Mouse (Mus musculus) adrenal gland, postnatal 4 days (tissue): ENCODE results near the gene Wasf3. TPM values are rescaled to one million over a fixed set of nuclear protein-coding genes. Genes with fewer than 3 reads are reported as not detected.

Experiments
- DNase-seq, 2 experiments: peaks; one replicate each; pipeline ENCODE4 v3.0.0; 2021 to 2022; ENCODE audit warnings: low spot score in 2 of 2, mixed read lengths in 2 of 2
- long read RNA-seq, 2 experiments: library from polyadenylated mRNA; stranded (forward); transcript quantifications; one replicate each; pipeline ENCODE4 v2.0.0; 2021
- total RNA-seq, 2 experiments: library from RNA; stranded (reverse); gene quantifications; 2 replicates each; pipeline ENCODE4 v1.2.3; 2021

Gene Wasf3
- 10 to 100 TPM; 21.5 TPM for total RNA-seq
- long read RNA-seq, experiment 1, partial matches to known transcripts = 0 of 4 reads
- long read RNA-seq, experiment 1, other reads (novel, unspliced or antisense) = 4 of 4 reads
- long read RNA-seq, experiment 2, partial matches to known transcripts = 0 of 6 reads
- long read RNA-seq, experiment 2, other reads (novel, unspliced or antisense) = 6 of 6 reads

DNA sequence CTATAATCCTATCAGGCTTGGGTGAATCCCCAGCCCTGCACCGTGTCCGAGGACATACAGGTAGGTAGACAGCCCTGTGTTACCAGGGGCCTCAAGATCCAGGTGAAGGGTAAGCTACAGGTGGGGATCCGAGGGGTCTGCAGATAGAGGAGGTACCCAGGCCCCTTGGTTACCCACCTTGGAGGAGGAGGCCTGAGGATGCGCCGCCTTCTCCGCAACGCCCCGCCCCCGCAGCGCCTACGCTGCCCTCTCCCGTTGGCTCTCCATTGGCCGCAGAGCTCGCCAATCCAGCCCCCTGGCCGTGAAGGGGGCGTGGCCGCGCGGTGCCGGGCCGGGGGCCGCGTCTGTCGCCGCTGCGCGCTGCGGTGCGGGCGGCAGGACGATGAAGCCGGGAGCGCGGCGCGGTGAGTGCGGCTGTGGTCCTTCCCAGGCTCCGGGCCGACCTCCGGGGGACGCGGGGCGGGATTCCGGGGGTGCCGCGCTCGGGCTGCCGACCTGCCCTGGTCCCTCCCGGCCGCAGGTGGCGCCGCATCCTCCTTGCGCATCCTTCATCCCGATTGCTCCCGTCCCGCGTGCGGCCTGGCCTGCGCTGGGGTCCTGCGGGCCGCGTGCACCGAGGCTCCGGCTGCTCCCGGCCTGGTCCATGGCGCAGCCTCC is at the start of gene Wasf3:
Gene Wasf3, plus strand, starts transcription at position 51 of the 657 bp plus-strand sequence.
- peak; percentile 54 to 57 for DNase-seq

- no peak for DNase-seq
These were observed 46.7 kb upstream of the Wasf3 start for GRCm38 (mm10) chr5:146338064-146338463.

DNA sequence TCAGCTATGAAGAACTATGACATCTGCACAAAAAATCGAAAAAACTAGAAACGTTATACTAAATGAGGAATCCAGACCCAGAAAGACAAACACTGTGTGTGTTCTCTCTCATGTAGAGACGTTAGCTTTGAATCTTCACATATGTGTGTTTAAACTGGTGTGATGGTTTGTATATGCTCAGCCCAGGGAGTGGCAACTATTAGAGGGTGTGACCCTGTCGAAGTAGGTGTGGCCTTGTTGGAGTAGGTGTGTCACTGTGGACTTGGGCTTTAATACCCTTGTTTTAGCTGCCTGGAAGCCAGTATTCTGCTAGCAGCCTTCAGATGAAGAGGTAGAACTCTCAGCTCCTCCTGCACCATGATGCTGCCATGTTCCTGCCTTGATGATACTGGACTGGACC is 44.7 kb upstream of the Wasf3 start:
- DNase-seq = no peak

- DNase-seq = no peak
These were observed 39.7 kb upstream of the Wasf3 start for GRCm38 (mm10) chr5:146344911-146345686.

DNA sequence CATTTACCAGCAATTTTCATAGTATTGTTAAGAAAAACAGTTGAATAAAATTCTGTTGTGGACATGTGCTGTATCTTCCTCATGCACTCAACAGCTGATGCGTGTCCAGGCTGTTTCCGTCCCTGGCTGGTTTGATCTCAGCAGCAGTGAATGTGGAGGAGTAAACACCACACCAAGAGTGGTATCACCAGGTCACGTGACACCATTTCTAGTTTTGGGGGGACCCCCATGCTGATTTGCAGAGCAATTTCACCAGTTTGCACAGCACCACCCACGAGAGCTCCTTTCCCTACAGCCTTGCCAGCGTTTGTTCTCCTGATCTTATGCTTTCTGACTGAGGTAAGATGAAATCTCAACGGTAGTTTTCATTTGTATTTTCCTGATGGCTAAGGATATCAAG is 37.7 kb upstream of the Wasf3 start:
- no peak for DNase-seq

- no peak for DNase-seq
These were observed 35.6 kb upstream of the Wasf3 start for GRCm38 (mm10) chr5:146349183-146349582.

DNA sequence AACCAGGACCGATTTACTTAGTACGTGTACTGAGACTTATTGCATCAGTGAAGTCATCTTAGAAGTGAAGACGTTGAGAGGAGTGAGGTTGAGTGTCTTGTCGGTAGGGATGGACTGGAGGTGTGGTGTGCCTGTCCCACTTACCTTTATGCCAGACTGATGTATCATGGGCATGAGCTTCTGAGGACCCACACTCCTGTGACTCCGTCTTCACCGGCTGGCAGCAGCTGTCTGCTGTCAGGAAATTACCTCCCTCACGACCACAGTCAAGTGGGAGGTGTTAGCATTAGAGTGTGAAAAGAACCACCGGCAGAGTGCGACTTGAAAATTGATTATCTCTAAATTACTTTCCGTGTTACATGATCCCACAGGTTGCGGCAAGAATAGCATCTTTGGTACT is 34.0 kb upstream of the Wasf3 start:
- no peak for DNase-seq

DNA sequence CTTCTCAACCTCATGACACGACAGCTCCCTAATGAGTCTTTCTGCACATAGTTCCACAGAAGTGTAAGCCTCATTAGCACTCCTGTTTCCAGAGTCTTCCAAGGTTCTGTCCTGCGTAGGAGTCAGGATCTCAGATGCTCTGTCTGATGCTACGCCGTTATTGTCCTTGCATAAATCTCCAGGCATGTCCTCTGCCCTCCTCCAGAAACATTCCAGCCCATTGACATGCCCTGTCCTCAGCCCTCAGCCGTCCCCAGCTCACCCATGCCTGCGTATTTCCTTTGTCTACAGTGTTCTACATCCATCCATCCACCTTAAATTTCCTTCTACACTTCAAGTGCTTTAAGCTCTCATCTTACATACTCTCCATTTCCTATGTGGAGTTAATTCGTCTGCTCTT is 32.8 kb upstream of the Wasf3 start:
- no peak for DNase-seq

- DNase-seq = no peak
These were observed 24.4 kb upstream of the Wasf3 start for GRCm38 (mm10) chr5:146360386-146360785.

- DNase-seq = no peak
These were observed 22.1 kb upstream of the Wasf3 start for GRCm38 (mm10) chr5:146362711-146363110.

- no peak for DNase-seq
These were observed 16.4 kb upstream of the Wasf3 start for GRCm38 (mm10) chr5:146368356-146368755.

DNA sequence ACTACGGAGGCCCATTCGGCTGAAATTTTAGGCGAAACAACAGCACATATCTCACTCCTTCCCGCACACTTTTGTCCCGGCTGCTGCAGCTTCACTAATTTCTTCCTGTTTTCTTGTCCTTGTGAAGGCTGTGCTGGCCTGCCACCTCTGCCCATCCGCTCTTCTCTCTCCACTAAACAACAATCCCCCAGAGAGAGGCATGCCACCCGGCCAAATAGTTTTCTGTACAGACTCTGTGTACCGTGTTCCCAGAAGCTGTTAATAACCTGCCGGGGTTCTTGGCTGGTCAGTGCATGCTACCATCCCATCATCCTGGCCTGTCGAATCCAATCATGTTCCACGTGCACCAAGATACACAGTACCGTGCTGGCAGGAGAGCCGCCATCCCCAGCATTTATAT is 15.8 kb upstream of the Wasf3 start:
- no peak for DNase-seq

- no peak for DNase-seq
These were observed 14.0 kb upstream of the Wasf3 start for GRCm38 (mm10) chr5:146370794-146371193.

- DNase-seq = no peak
These were observed 11.5 kb upstream of the Wasf3 start for GRCm38 (mm10) chr5:146373238-146373637.

- DNase-seq = no peak
These were observed 8.2 kb upstream of the Wasf3 start for GRCm38 (mm10) chr5:146376601-146377000.

DNA sequence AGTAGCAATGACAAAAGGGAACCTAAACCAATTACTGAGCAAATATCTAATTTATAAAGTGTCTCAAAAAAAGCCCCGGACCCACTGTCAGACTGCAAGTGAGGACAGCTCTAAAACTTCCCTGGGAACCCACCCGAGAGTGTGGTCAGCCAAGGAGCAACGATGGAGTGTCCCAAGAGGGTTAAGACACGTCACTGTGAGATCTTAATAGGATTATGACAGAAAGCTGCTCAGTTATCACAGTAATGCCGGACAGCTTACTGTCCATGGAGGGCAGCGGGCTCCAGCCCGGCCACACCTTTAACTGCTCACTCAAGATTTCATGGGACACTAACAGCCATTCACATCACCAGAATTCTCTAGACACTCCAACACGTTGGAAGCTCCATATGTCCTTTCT is 4.7 kb upstream of the Wasf3 start:
- DNase-seq = no peak

DNA sequence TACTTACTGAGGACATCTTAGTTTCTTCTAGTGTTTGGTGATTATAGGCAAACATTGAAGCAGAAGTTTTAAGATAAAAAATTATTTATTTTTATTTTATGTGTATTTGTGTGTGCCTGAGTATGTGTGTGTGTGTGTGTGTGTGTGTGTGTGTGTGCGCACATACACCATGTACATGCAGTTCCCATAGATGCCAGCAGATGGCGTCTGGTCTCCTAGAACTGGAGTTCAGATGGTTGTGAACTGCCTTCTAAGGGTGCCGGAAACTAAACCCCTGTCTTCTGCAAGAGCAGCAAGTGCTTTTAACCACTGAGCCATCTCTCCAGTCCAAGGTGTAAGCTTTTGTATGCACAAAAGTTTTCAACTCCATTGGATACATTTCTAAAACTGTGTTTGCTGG is 2.5 kb upstream of the Wasf3 start:
- DNase-seq = no peak

GRCm38 (mm10) chr5:146383401-146383800 is 1.4 kb upstream of the Wasf3 start:
- DNase-seq = no peak

- DNase-seq = no peak
These were observed 1.2 kb downstream of the Wasf3 start for GRCm38 (mm10) chr5:146385989-146386388.

GRCm38 (mm10) chr5:146386906-146387305 is 2.1 kb downstream of the Wasf3 start:
- DNase-seq = no peak

- DNase-seq = no peak
These were observed 9.8 kb downstream of the Wasf3 start for GRCm38 (mm10) chr5:146394563-146394962.

GRCm38 (mm10) chr5:146397253-146397652 is 12.5 kb downstream of the Wasf3 start:
- no peak for DNase-seq
